18 mouse cellular contexts compared by ENCODE assay signal in genomic region chr4:149959816-149960215, GRCm38 (mm10).
"Had no signal": no experiment of that assay in that cellular context is flagged by ENCODE, and none has a peak within 500 bp of the region (broad histone marks: within the 10 kb centered on the region; RNA-seq: fewer than 3 reads in every experiment).

No protein-coding gene starts in this region.

- H3K27ac ChIP-seq: limb, embryonic 12.5 days; limb, embryonic 15.5 days; liver, embryonic 15.5 days; lung, embryonic 15.5 days; stomach, embryonic 15.5 days had no signal

- H3K4me3 ChIP-seq: limb, embryonic 12.5 days; limb, embryonic 15.5 days; liver, embryonic 15.5 days; lung, embryonic 15.5 days; stomach, embryonic 15.5 days had no signal

- DNase-seq: kidney, adult 18-20 months; kidney, adult 9 months; kidney, postnatal 14 days; left cerebral cortex, postnatal 4 days; lung, adult 18-20 months; lung, postnatal 10 days; lung, postnatal 36 days; midbrain, embryonic 14.5 days; right cerebral cortex, adult 18-20 months; right cerebral cortex, postnatal 14 days; right cerebral cortex, postnatal 4 days; thymus, adult 2 months; thymus, postnatal 14 days had no signal

- H3K9me3 ChIP-seq: limb, embryonic 12.5 days; limb, embryonic 15.5 days; liver, embryonic 15.5 days; lung, embryonic 15.5 days; stomach, embryonic 15.5 days had no signal

- H3K9ac ChIP-seq: limb, embryonic 12.5 days; limb, embryonic 15.5 days; liver, embryonic 15.5 days; lung, embryonic 15.5 days; stomach, embryonic 15.5 days had no signal

- H3K36me3 ChIP-seq: limb, embryonic 12.5 days; limb, embryonic 15.5 days; liver, embryonic 15.5 days; lung, embryonic 15.5 days; stomach, embryonic 15.5 days had no signal
